Mouse (Mus musculus) retina, embryonic 14.5 days (tissue): ENCODE measurements around the gene Bcam.

ENCODE experiments used
- DNase-seq: peaks from one replicate; pipeline ENCODE4 v3.0.0-alpha.2; 2015; ENCODE audit warnings: low spot score

Bcam gene

GRCm38 (mm10) chr7:19785874-19786458 lies 15.2 kb upstream of the Bcam start:
- DNase-seq, result no peak

GRCm38 (mm10) chr7:19784764-19785535 lies 14.1 kb upstream of the Bcam start:
- peak; percentile 48 for DNase-seq

DNA sequence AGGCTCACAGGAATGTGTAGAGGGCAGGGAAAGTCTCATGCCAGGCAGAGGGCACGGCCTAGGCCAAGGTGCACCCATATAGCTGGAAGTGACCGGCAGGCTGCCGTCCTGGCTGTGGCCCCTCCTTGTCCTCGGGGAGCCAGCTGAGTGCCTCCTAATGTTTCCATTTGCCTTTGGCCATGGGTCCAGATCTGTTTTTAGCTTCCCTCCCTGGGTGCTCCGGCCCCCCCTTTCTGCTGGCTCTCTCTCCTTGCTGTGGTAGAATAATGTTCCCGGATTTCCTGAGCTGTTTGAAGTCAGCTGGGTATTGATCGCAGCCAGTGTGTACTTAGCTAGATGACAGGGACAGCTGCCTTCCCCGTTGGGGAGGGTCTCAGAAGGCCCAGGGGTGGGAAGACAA lies 12.8 kb upstream of the Bcam start:
- no peak for DNase-seq

- DNase-seq, result no peak
Observed at GRCm38 (mm10) chr7:19782645-19783044, 11.8 kb upstream of the Bcam start.

DNA sequence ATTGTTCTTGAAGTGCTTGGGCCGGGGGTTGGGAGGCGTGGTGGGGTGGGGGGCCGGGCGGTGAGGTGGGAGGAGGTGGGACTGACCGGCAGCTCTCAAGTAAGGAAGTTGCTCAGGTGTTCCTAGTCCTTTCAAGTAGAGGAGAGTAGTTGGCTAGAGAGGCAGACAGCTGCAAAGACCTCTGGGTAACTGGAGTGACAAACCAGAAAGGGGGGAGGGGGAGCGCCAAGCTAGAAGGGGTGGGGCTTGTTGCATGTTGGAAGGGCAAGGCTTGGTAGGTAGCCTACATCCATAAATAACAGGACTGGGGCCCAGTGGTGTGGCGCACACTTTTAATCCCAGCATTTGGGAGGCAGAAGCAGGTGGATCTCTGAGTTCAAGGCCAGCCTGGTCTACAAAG lies 10.9 kb upstream of the Bcam start:
- DNase-seq, result no peak

DNA sequence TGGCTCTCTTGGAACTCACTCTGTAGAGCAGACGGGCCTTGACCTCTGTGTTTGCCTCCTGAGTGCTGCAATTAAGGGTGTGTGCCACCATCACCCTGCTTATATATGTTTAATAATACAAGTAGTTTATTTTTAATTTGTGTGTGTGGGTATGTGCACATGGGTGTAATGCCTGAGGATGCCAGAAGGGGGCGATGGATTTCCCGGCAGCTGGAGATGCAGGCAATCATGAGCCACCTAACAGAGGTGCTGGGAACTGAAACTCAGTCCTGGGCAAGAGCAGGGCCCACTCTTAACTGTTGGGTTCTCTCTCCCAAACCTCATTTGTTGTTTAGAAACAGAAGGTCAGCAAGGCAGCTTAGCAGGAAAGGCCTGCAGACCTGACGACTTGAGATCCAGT lies 9.1 kb upstream of the Bcam start:
- DNase-seq, result no peak

DNA sequence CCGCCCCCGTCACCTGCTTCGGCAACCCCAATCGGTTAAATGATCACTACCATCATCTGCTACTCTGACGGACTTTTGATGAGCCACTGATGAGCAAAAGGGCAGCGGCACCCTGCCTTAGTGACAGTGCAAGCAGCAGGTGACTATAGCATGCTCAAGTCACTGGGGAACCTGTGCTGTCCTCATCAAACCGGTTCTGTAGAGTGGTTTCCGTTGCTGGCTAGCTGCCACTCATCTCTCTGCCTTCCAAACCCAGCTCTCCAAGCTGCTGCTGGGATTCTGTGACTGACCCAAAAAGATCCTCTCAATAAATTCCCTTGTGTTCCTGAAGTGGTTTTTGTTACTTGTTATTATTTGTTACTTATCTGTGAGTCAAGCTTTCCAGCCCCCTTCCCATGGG lies 7.8 kb upstream of the Bcam start:
- DNase-seq, result no peak

GRCm38 (mm10) chr7:19777049-19777723 lies 6.4 kb upstream of the Bcam start:
- DNase-seq, result no peak

GRCm38 (mm10) chr7:19771682-19772081 lies 866 bp upstream of the Bcam start:
- DNase-seq, result no peak

DNA sequence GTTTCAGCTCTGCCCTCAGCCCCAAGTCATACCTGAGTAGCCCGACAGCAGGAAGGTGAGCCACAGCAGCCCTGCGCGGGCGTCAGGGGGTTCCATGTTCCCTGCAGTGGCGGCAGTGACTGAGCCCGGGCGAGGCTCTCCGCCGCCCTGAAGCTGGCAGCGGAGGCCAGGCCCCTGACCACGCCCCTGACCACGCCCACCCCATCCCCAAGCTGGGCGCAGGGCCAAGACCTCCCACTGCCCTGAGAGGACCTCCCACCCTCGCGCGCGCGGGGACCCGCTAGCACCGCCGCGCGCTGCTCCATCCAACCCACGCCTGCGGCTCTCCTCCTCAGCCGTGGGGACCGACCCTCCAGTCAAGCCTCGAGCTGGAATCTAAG lies 451 bp downstream of the Bcam start:
- DNase-seq, result peak; percentile 92

GRCm38 (mm10) chr7:19769434-19770374 lies 1.1 kb downstream of the Bcam start:
- DNase-seq, result no peak

- no peak for DNase-seq
Observed at GRCm38 (mm10) chr7:19769001-19769400, 1.8 kb downstream of the Bcam start.

- no peak for DNase-seq
Observed at GRCm38 (mm10) chr7:19768251-19768650, 2.6 kb downstream of the Bcam start.

DNA sequence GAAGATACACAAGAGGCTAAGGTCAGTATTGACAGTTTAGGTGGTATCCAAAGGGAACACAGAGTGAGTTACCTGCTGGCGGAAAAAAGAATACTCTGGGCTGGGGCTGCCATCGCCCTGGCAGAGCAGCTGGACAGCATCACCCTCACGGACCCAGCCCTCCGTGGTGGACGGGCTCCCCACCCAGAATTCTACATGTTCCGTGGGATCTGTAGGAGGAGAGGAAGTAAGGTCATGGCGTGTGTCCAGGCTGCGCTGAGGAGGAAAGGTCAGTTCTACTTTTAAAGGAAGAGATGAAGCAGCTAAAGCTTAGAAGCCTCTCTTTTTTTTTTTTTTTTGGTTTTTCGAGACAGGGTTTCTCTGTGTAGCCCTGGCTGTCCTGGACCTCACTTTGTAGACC lies 6.2 kb downstream of the Bcam start:
- DNase-seq, result no peak

DNA sequence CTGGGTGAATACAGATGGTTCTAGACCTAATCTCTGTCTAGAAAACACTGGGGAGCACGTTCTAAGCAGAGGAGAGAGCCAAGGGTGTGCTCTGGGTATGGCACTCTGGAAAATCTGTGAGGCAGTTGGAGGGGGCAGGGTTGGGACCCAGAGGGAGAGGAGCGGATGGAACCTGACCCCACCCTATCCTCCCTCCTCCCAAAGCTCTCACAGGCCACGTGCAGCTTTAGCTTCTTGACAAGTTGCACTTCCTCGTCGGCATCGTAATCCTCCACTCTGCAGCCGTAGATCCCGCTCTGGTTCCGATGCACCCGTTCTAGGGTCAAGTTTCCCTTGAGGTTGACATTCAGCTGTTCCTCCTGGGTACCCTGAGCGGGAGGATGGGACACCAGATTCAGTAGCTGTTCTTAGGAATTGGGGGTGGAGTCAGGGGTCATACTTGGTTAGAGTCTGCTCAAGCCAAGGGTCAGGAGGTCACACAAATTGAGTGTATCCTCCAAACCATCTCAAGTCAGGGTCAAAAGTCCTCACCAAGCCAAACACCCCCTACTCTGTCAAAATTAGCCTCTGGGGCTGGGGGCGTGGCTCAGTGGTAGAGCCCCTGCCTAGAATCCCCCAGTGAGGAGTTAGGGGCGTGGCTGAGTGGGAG lies 6.9 kb downstream of the Bcam start:
- DNase-seq, result no peak

DNA sequence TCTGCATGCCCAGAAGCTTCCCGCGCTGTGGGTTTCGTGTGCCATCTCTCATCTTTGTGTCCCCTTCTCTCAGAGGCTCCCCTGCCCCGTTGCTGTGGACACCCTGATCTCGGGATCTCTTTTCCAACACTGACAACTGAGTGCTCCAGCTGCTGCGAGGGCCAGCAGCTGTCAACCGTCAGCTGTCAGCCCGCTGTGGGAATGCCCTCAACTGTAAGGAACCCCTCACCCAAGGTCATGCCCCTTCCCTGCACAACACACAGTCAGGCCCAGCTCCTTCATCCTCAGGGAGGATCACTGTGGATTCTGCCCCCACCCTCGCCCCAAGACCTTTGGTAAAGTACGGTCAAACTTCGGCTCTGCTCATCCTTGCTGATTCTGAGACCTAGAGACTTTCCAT lies 8.5 kb downstream of the Bcam start:
- DNase-seq, result no peak

GRCm38 (mm10) chr7:19760021-19760420 lies 10.8 kb downstream of the Bcam start:
- no peak for DNase-seq

- DNase-seq, result no peak
Observed at GRCm38 (mm10) chr7:19758623-19759022, 12.2 kb downstream of the Bcam start.

DNA sequence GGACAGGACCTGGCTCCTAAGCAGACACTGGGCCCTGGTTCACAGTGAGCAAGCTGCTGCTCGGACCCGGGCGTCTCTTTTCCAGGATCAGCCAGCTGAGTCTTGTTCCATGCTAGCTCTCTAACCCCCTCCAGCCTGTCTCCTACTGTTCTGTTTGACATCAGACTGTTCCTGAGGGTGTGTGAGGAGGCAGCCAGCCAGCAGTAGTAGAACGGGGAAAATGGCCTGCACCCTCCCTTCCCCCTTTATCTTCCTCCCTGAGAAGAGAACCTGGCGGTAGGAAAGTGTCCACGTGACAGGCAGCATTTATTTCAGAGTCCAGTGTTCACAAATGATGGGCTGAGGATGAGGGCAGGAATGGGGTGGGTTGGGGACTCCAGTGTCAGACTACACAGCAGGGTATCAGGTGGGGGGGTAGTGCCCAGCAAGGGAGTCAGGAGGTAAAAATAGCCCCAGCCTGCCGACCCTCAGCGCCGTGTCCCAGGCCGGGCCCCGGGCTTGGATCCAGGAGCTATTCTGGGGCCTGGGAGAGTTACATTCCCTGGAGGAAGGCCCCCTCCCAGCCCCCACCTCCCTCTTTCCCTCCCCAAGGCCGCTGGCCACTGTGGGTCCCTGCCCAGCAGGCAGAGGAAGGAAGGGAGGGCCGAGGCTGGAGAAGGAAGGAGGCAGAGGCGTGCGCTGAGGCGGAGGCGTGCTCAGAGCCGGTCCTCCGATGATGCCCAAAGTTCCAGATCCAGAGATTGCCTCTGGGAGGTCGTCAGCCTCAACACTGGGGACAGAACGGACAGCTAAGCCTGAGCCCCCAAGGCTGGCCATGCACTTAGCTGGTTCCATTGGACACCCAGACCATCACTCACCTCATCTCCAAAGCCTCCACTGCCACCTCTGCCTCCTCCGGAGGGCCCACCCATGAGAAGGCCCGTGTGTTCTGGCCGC lies 14.7 kb downstream of the Bcam start:
- DNase-seq, result no peak

DNA sequence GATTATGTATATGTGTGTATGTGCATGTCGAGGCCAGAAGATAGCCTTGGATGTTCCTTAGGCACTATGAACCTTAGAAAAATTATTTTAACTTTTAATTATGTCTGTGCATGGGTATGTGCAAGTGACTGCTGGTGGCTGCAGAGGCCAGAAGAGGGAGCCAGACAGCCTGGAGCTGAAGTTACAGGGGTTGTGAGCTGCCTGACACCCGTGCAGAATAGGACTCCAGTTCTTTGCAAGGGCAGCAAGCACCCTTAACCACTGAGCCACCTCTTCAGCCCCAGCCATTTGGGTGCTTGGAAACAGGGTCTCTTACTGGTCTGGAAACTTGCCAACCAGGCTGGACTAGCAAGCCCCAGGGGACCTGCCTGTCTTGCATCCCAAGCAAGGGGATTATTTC lies 15.8 kb downstream of the Bcam start:
- DNase-seq, result no peak

DNA sequence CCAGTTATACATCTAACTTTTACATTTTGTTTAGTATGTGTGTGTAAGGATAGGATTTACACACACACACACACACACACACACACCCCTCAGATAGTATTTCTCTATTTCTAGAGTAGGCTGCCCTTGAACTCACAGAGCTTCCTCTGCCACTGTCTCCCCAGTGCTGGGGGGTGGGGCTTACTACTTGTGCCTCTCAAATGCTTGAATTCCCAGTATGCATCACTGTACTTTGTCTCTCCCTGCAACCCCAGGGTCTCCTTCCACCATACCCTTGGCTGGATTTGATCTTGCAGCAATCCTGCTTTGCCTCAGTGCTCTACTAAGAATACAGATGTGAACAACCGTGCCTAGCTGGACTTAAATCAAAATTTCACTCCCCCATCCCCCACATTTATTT lies 16.8 kb downstream of the Bcam start:
- DNase-seq, result no peak
